Mouse (Mus musculus) ES-Bruce4 (cell line): ENCODE results near the gene Ccdc182. TPM values are rescaled to one million over a fixed set of nuclear protein-coding genes. Genes with fewer than 3 reads are reported as not detected.

Source experiments
- H3K27ac ChIP-seq: 2 replicates; pipeline ENCODE4 v1.5.1; 2012; ENCODE audit warnings: low read length, inconsistent platforms; ENCODE audit not compliant: insufficient read depth
- H3K27me3 ChIP-seq: 2 replicates; pipeline ENCODE4 v1.6.1; 2012; ENCODE audit warnings: mild to moderate bottlenecking, low read length, inconsistent platforms; ENCODE audit not compliant: control insufficient read depth, poor library complexity, insufficient read depth, severe bottlenecking
- H3K36me3 ChIP-seq: 2 replicates; pipeline ENCODE4 v1.6.1; 2012; ENCODE audit warnings: inconsistent platforms, mild to moderate bottlenecking, low read length, moderate library complexity; ENCODE audit not compliant: control insufficient read depth, poor library complexity, insufficient read depth, severe bottlenecking
- H3K4me1 ChIP-seq: one replicate; pipeline ENCODE4 v1.8.1; 2011; ENCODE audit warnings: low read length; ENCODE audit not compliant: control insufficient read depth, insufficient read depth
- H3K4me3 ChIP-seq: 2 replicates; pipeline ENCODE4 v1.5.1; 2011; ENCODE audit warnings: low read depth, mild to moderate bottlenecking, low read length
- H3K9ac ChIP-seq: 2 replicates; pipeline ENCODE4 v1.6.1; 2012; ENCODE audit warnings: low read depth, mild to moderate bottlenecking, inconsistent platforms; ENCODE audit not compliant: poor library complexity, severe bottlenecking
- H3K9me3 ChIP-seq: replicated peaks from 2 replicates; pipeline ENCODE4 v1.6.1; 2012; ENCODE audit warnings: mild to moderate bottlenecking, low read length, inconsistent platforms; ENCODE audit not compliant: control insufficient read depth, poor library complexity, insufficient read depth, severe bottlenecking
- CTCF ChIP-seq: IDR thresholded peaks from one replicate; pipeline ENCODE4 v1.8.1; 2011; ENCODE audit warnings: low read depth, low read length
- EP300 ChIP-seq: IDR thresholded peaks from 2 replicates; pipeline ENCODE4 v1.6.1; 2011; ENCODE audit warnings: low read depth, low read length; ENCODE audit not compliant: insufficient read depth
- POLR2A ChIP-seq: IDR thresholded peaks from one replicate; pipeline ENCODE4 v1.8.1; 2011; ENCODE audit warnings: low read length; ENCODE audit not compliant: insufficient read depth
- polyA plus RNA-seq: library from polyadenylated mRNA; stranded (reverse); fragments of >200 nt; gene quantifications from 2 replicates; pipeline ENCODE4 v1.2.4, GENCODE M21; 2011; ENCODE audit warnings: low read depth; ENCODE audit not compliant: missing spikeins, insufficient read depth, insufficient read length

The Ccdc182 gene
- polyA plus RNA-seq, 1 experiment, result not detected

DNA sequence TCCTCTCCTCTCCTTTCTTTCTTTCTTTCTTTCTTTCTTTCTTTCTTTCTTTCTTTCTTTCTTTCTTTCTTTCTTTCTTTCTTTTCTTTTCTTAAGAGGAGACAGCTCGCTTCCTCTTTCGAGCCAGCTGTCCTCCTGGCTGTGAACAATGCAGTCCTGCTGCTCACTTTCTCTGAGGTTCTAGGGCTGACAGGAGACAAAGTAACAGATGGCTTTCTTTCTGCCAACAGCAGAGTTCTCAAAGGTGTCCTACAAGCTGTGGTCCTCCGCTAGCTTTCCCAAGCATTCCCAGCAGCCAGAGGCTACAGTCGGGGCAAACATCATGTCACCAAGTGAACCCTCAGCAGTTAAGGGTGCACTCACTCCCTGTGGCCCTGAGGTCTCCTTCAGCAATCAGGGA lies 5.5 kb downstream of the Ccdc182 start:
- Histone ChIP-seq H3K9me3 (no peaks in the 10 kb centered on the region), H3K27ac (no peak overlapping the region), H3K36me3 (no peaks in the 10 kb centered on the region), H3K4me3 (no peak overlapping the region), H3K4me1 (no peaks in the 10 kb centered on the region), H3K9ac (no peak overlapping the region), H3K27me3 (no peaks in the 10 kb centered on the region)
- TF ChIP-seq POLR2A (no peak), EP300 (no peak), CTCF (no peak)

- H3K36me3 ChIP-seq, result no peaks in the 10 kb centered on the region
- no peak for TF ChIP-seq CTCF
- H3K9ac ChIP-seq, result no peak overlapping the region
- no peak overlapping the region for H3K27ac ChIP-seq
- no peaks in the 10 kb centered on the region for H3K27me3 ChIP-seq
- no peak overlapping the region for H3K4me3 ChIP-seq
- no peaks in the 10 kb centered on the region for H3K4me1 ChIP-seq
- H3K9me3 ChIP-seq, result no peaks in the 10 kb centered on the region
Observed at GRCm38 (mm10) chr11:88301619-88302018, 7.8 kb downstream of the Ccdc182 start.

GRCm38 (mm10) chr11:88305759-88306158 lies 11.9 kb downstream of the Ccdc182 start:
- TF ChIP-seq POLR2A (no peak), CTCF (no peak), EP300 (no peak)
- Histone ChIP-seq H3K27ac (no peak overlapping the region), H3K27me3 (no peaks in the 10 kb centered on the region), H3K4me3 (no peak overlapping the region), H3K36me3 (no peaks in the 10 kb centered on the region), H3K4me1 (peaks cover 4% of the 10 kb centered on the region), H3K9ac (no peak overlapping the region), H3K9me3 (no peaks in the 10 kb centered on the region)

DNA sequence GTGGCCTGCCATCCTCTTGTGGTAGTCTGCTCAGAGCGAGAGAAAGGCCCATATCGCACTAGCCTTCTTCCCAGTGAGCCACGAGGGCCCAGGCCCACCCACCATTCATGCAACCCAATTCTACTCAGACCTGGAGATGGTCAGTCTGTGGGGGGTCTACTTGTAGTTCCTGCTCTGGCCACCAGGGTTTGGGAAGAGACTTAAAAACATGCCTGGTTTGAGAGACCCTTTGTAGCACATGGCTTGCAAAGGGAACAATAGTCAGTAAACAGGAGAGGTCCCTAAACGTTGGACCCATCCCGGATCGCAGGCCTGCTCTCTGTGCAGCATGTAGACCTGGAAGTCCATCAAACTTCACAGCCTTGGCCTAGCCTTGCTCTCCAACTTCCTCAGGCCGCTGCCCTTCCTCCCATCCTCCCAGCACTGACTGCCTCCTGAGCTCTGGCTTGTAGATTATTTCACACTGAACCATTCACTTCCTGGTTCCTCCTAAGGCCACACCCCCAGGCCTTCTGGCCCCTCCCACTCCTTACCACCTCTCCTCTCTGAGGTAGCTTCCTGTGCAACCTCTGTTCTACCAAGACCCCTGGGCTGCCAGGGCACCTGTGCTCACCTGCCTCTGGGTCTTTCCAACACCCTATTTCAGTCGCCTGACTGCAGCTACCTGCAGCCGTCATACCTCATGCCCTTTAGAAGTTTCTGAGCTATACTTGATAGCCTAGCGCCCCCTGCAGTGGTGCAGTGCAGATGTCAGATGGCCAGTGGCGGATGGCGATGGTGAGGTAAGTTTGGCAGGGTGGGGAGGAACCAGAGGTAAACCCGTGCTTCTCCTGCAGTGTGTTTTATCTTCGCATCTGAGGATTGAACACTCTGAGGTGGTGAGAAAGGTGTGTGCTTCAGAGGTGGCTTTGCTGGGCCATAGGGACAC lies 14.0 kb downstream of the Ccdc182 start:
- H3K27me3 ChIP-seq, result no peaks in the 10 kb centered on the region
- H3K4me3 ChIP-seq, result no peak overlapping the region
- H3K4me1 ChIP-seq, result peaks cover 4% of the 10 kb centered on the region
- H3K9ac ChIP-seq, result no peak overlapping the region
- H3K9me3 ChIP-seq, result no peaks in the 10 kb centered on the region
- TF ChIP-seq EP300, result no peak
- peak; percentile 43 for TF ChIP-seq CTCF
- no peak for TF ChIP-seq POLR2A
- H3K27ac ChIP-seq, result no peak overlapping the region
- no peaks in the 10 kb centered on the region for H3K36me3 ChIP-seq

DNA sequence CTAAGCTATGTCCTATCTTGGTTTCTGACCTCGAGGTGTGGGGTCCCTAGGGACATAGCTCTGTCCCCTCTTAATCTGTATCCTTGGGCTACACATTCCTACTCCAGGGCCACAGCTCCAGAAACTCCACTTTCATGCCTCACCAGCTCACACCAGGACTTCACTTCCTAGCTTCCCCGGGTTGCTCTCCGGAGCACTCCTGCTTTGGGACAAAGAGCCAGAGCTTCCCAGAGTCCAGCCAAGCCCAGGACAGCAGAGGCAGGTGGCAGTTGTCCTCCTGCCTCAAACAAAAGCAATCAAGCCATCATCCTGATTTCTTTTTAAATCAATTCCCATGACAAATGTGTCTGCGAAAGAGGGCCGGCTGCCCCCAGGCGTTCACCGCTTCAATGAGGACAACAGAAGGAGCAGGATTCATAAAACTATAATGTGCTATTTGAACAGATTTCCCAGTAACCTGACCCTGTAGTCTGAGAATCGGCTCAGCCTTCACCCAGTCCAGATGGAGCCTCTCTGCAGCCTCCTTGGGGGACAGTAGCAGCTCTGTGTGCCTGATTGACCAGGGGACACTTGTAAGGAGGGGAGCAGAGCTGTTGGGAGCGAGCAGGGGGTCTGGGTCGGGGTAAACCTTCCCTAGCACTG lies 15.3 kb downstream of the Ccdc182 start:
- Histone ChIP-seq H3K4me3 (no peak overlapping the region), H3K9me3 (no peaks in the 10 kb centered on the region), H3K4me1 (peaks cover 4% of the 10 kb centered on the region), H3K27ac (no peak overlapping the region), H3K27me3 (no peaks in the 10 kb centered on the region), H3K36me3 (no peaks in the 10 kb centered on the region), H3K9ac (no peak overlapping the region)
- TF ChIP-seq CTCF, result no peak
- TF ChIP-seq EP300, result no peak
- TF ChIP-seq POLR2A, result no peak

- no peaks in the 10 kb centered on the region for H3K9me3 ChIP-seq
- H3K4me3 ChIP-seq, result no peak overlapping the region
- H3K27ac ChIP-seq, result no peak overlapping the region
- no peaks in the 10 kb centered on the region for H3K36me3 ChIP-seq
- H3K9ac ChIP-seq, result no peak overlapping the region
- H3K4me1 ChIP-seq, result peaks cover 4% of the 10 kb centered on the region
- TF ChIP-seq CTCF (no peak), POLR2A (no peak), EP300 (no peak)
- H3K27me3 ChIP-seq, result no peaks in the 10 kb centered on the region
Observed at GRCm38 (mm10) chr11:88310773-88311172, 16.9 kb downstream of the Ccdc182 start.
